25 mouse cellular contexts compared by ENCODE assay signal in genomic region chr1:151192075-151192474, GRCm38 (mm10). TPM values are rescaled to one million over a fixed set of nuclear protein-coding genes. Genes with fewer than 3 reads are reported as not detected.
"Had no signal": no experiment of that assay in that cellular context is flagged by ENCODE, and none has a peak within 500 bp of the region (broad histone marks: within the 10 kb centered on the region; RNA-seq: fewer than 3 reads in every experiment).

Gm8947 (plus strand) TSS chr1:151192376.

RNA-seq across cellular contexts. Expression of gene Gm8947, which starts in this region (rescaled TPM):
- total RNA-seq: gastrocnemius, postnatal 10 days; gastrocnemius, postnatal 4 days; heart, adult 2 months; heart, postnatal 14 days; heart, postnatal 36 days; hematopoietic stem cell, adult 5-6 weeks; hindbrain, postnatal 0 days; layer of hippocampus, adult 18-20 months; layer of hippocampus, adult 8-10 months; layer of hippocampus, postnatal 14 days; layer of hippocampus, postnatal 36 days; left cerebral cortex, adult 18-20 months; left cerebral cortex, adult 8-10 months; left cerebral cortex, postnatal 10 days; left cerebral cortex, postnatal 25 days; left cerebral cortex, postnatal 4 days; liver, adult 2 months had no signal
- polyA plus RNA-seq: frontal cortex, adult 2 months; heart, adult 2 months; heart, embryonic 15.5 days; hindbrain, embryonic 11.5 days; hindbrain, embryonic 13.5 days; hindbrain, embryonic 15.5 days; hindbrain, postnatal 0 days; intestine, embryonic 16.5 days; limb, embryonic 13.5 days; limb, embryonic 15.5 days; liver, adult 2 months had no signal
